Mouse (Mus musculus) thymus, postnatal 25 days (tissue): ENCODE results near the gene 4930519P11Rik.

Experiments
- DNase-seq: peaks from one replicate; pipeline ENCODE4 v3.0.0; 2022

Gene 4930519P11Rik

DNA sequence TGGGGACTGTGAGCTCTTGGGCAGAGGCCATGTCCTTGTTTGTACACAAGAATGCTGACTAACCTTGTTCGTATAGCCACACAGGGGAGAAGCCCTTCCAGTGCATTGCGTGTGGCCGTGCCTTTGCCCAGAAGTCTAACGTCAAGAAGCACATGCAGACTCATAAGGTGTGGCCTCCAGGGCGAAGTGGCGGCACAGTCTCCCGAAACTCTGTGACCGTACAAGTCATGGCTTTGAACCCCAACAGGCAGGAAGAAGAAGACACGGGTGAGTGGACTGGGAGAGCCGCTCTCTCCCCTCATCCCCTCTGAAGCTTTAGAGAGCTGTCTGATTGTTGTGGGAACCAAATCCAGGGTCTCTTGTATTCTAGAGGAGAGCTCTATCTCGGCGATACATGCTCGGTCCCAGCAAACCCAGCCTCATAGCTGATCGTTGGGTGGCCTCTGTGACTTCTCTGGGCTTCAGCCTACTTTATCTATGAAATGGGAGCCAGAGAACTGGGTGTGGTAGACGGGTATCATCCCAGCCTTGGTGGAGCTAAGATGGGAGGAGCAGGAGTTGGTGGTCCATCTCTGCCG lies 19.1 kb upstream of the 4930519P11Rik start:
- DNase-seq: no peak

GRCm38 (mm10) chr2:154630531-154630930 lies 17.3 kb upstream of the 4930519P11Rik start:
- no peak for DNase-seq

- DNase-seq: no peak
Measured at GRCm38 (mm10) chr2:154624137-154624536, 10.9 kb upstream of the 4930519P11Rik start.

DNA sequence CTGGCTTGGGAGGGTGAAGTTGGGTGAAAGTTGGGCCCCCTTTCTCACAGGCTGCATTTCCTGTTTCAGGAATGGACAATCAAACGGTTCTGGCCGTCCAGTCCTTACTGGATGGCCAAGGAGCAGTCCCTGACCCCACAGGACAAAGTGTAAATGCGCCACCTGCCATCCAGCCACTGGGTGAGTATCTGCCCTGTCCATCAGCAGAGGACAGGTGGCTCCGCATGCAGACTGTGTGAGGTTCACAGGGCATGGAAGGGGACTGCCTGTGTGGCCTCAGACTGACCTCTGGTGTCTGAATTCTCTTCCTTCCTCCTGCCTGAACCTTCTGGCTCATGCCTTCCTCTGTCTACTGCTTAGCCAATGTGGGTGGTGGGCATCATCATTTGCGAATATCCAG lies 8.4 kb upstream of the 4930519P11Rik start:
- no peak for DNase-seq

DNA sequence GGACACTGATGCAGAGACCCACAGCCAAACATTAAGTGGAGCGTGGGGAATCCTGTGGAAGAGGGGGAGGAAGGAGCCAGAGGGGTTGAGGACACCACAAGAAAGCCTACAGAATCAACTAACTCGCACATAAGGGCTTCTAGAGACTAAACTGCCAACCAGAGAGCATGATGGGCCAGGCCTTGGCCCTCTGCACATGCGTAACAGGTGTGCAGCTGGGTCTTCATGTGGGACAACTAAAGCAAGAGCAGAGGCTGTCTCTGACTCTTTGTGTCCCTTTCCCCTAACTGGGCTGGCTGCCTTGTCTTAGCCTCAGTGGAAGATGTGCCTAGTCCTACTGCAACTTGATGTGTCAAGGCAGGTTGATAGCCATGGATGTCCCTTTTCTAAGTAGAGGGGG lies 3.8 kb upstream of the 4930519P11Rik start:
- peak; percentile 73 for DNase-seq

- DNase-seq: peak; percentile 44
Measured at GRCm38 (mm10) chr2:154615674-154616073, 2.4 kb upstream of the 4930519P11Rik start.

- peak; percentile 21 for DNase-seq
Measured at GRCm38 (mm10) chr2:154614841-154615576, 1.8 kb upstream of the 4930519P11Rik start.

DNA sequence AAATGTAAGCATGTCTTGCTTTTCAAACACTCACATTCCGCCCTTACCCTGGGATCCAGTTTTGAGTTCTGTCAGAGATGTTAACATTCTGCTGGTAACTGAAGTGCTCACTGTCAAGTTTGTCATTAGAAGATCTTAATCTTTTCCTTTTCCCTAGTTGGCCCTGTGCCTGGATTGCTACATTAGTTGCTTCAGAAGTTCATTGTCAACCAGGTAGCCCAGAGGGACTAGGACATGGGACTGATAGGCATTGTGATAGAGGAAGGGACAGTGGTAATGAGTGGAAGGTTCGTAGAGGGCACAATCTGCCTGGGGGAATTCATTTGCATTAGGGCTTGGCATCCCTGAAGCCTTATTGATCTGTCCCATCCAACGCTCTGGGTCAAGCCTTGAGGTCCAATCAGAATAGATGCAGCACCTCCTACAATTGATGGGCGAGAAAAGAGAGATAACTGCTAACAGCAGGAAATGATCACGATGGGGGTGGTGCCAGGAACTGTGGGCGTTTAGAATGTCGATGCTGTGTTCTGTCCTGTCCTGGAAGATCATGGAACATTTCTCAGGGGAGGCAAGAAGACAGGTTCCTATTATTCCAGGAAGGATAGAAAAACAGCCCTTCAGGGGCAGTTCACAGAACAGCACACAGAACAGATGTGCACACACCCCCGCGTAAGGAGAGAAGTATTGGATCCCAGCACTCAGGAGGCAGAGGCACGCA lies 4.0 kb downstream of the 4930519P11Rik start:
- DNase-seq: no peak

DNA sequence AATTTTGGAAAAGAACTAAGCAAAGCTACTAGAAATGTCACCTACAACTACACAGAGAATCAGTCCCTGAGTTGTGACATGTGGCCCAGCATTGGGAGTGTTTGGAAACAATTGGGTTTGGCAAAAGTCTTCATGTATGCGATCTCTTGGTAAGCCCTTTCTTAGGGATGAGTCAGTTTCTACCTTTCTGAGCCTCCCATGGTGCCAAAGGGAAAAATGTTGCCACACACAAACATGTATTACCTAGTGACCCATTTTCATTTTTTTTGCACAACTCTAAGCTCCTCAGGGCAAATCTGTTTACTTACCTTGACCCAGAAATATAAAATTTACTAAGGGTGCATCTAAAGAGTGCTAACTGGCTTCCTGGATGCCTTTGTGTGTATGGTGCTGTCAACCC lies 6.3 kb downstream of the 4930519P11Rik start:
- DNase-seq: no peak

- DNase-seq: peak; percentile 59
Measured at GRCm38 (mm10) chr2:154604156-154604555, 9.1 kb downstream of the 4930519P11Rik start.

DNA sequence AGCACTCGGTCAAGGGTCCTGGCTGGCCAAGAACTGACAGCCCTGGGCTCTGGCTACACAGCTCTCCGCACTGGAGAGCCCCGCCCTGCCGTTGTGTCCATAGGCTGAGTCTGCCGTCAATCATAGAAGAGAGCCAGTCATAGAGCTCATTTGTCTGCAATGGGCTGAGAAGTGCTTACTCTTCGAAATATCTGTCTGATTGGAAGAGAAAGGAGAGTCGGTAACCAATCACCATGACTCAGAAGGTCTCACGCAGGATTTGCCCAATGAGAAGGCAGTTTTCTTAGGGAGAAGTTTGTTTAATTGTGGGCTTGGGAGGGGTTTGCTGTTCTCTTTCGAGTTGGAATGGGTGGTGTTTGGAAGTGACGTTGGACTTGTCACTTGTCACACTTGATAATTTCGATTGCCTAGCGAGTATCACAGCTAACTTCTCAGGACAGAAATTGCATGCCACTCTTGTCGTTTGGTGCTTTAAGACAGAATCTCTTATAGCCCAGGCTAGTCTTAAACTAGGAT lies 9.5 kb downstream of the 4930519P11Rik start, which contains the start of gene Pxmp4:
Gene Pxmp4, minus strand, starts transcription at position 71 of the 516 bp plus-strand sequence.
- DNase-seq: peak; percentile 99

GRCm38 (mm10) chr2:154603007-154603637 lies 10.1 kb downstream of the 4930519P11Rik start:
- DNase-seq: no peak

- DNase-seq: no peak
Measured at GRCm38 (mm10) chr2:154601324-154601723, 11.9 kb downstream of the 4930519P11Rik start.

DNA sequence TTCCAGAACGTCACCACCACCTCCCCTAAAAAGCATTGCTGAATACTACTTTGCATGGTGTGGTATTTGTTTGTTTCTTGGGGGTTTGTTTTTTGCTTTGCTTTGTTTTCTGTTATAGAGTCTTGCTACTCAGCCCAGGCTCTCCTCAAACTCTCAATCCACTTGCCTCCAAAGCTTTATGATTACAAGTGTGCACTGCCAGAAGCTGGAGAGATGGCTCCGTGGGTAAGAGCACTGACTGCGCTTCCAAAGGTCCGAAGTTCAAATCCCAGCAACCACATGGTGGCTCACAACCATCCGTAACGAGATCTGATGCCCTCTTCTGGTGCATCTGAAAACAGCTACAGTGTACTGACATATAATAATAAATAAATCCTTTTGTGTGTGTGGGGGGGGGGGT lies 12.7 kb downstream of the 4930519P11Rik start:
- no peak for DNase-seq

DNA sequence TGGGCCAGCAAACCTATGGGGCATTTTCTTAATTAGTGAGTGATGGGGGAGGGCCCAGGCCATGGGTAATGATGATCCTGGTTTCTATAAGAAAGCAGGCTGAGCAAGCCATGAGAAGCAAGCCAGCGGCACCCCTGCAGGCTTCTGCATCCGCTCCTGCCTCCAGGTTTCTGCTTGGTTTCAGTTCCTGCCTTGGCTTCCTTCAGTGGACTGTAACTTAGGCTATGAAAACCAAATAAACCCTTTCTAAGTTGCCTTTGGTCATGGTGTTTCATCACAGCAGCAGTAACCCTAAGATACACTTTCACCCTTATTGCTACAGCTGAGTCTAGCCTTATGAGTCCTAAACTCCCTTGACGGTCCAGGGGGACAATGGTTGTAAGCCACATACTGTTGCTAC lies 15.8 kb downstream of the 4930519P11Rik start:
- no peak for DNase-seq

DNA sequence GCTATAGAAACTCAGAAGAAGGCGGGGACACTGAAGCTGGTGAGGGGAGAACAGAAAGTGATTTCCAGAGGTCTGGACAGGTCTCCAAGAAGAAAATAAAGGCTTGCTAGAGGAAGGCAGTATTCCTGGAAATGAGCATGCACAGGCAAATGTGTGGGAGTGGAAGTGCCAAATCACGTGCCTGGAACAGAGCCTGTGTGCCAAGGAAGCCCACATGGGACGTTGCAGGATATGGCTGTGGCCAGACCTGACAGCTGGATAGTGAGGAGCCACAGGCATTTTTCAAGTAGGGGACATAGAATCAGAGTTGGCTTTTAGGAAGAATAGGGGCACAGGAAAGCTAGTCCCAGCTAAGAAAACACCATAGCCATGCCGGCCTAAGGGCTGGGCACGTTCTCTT lies 17.5 kb downstream of the 4930519P11Rik start:
- no peak for DNase-seq

GRCm38 (mm10) chr2:154593025-154593424 lies 20.2 kb downstream of the 4930519P11Rik start:
- DNase-seq: peak; percentile 69

- DNase-seq: no peak
Measured at GRCm38 (mm10) chr2:154591239-154591638, 22.0 kb downstream of the 4930519P11Rik start.

- no peak for DNase-seq
Measured at GRCm38 (mm10) chr2:154589051-154589450, 24.2 kb downstream of the 4930519P11Rik start.

DNA sequence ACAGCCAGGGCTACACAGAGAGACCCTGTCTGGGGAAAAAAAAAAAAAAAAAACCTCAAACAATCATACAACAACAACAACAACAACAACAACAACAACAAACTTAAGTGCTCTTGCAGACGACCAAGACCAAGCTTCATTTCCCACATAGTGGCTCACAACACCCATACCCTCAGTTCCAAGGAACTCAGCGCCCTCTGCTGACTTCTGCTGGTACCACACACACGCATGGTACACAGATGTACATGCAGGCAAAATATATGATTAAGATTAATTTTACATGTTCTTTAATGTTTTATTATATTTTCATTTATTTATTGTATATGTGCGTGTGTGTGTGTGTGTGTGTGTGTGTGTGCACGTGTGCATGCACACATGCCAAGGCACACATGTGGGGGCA lies 26.8 kb downstream of the 4930519P11Rik start:
- peak; percentile 74 for DNase-seq

DNA sequence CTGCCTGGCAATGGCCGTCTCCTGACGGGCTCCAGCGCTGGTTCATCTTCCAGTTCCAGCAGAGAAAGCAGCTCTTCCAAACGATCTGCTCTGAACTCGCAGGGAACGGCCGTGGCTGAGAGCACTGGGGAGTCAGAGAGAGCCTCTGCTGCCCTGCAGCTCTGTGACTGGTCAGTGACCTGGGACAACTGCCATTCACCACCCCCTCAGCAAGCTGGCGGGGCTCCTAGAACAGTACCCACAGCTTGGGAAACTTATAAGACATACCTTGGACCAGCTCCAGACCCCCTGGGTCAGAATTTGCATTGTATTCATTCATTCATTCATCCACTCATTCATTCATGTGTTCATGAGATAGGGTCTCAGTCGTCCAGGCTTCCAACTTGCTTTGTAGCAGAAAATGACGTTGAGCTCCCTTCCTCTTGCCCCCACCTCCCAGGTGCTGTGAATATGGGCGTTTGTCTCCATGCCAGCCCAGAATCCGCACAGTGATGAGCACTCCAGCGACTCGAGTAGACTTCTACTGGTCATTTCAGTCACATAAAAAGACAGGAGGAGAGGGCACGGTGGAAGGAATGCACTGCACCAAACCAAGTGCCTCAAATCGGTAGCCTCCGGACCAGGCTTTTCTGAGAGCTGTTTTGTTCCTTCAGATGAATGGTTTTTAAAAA lies 28.2 kb downstream of the 4930519P11Rik start:
- no peak for DNase-seq
